Comparison of ENCODE assay signal across 16 mouse cellular contexts in genomic region chr10:62145957-62146356, GRCm38 (mm10). TPM values are rescaled to one million over a fixed set of nuclear protein-coding genes. Genes with fewer than 3 reads are reported as not detected.
"Had no signal": no experiment of that assay in that cellular context is flagged by ENCODE, and none has a peak within 500 bp of the region (broad histone marks: within the 10 kb centered on the region; RNA-seq: fewer than 3 reads in every experiment).

No protein-coding gene starts in this region.

- H3K4me3 ChIP-seq: limb, embryonic 12.5 days; liver, embryonic 13.5 days; lung, embryonic 15.5 days had no signal

- H3K36me3 ChIP-seq: limb, embryonic 12.5 days; liver, embryonic 13.5 days; lung, embryonic 15.5 days had no signal

- DNase-seq: kidney, adult 8-10 months; kidney, postnatal 25 days; liver; liver, embryonic 13.5 days; liver, postnatal 0 days; lung, postnatal 14 days; midbrain, embryonic 14.5 days had no signal

- H3K4me1 ChIP-seq: limb, embryonic 12.5 days; liver, embryonic 13.5 days; lung, embryonic 15.5 days had no signal

- ATAC-seq: liver, postnatal 0 days had no signal

- H3K27ac ChIP-seq: limb, embryonic 12.5 days; liver, embryonic 13.5 days; lung, embryonic 15.5 days; macrophage; stomach, postnatal 0 days had no signal

- H3K4me2 ChIP-seq: limb, embryonic 12.5 days; liver, embryonic 13.5 days; lung, embryonic 15.5 days had no signal

- H3K9ac ChIP-seq: limb, embryonic 12.5 days; liver, embryonic 13.5 days; liver, postnatal 0 days; lung, embryonic 15.5 days had no signal

- H3K9me3 ChIP-seq: limb, embryonic 12.5 days; liver, embryonic 13.5 days; lung, embryonic 15.5 days had no signal

- H3K27me3 ChIP-seq: liver, embryonic 13.5 days; lung, embryonic 15.5 days had no signal

RNA-seq across cellular contexts. Expression of gene Fam241b, which starts 2.2 kb away (rescaled TPM):
- total RNA-seq: neutrophil, adult 5-6 weeks had no signal
- polyA plus RNA-seq: macrophage had no signal

RNA-seq across cellular contexts. Expression of gene Neurog3, which starts 13.1 kb away (rescaled TPM):
- total RNA-seq: layer of hippocampus, postnatal 10 days; left cerebral cortex, postnatal 36 days; megakaryocyte-erythroid progenitor cell, adult 5-6 weeks; neutrophil, adult 5-6 weeks had no signal
- polyA plus RNA-seq: kidney, embryonic 16.5 days; limb, embryonic 12.5 days; liver, embryonic 13.5 days; liver, postnatal 0 days; lung, embryonic 15.5 days; macrophage; midbrain, embryonic 14.5 days had no signal
